Mouse (Mus musculus) myocyte (in vitro differentiated cells): ENCODE measurements around the gene Lcor. TPM values are rescaled to one million over a fixed set of nuclear protein-coding genes. Genes with fewer than 3 reads are reported as not detected.

Experiments
- H3K27me3 ChIP-seq: one replicate; pipeline ENCODE4 v1.6.1; 2011; ENCODE audit not compliant: control insufficient read depth, insufficient read depth, insufficient read length
- H3K36me3 ChIP-seq: one replicate; pipeline ENCODE4 v1.6.1; 2011; ENCODE audit not compliant: control insufficient read depth, insufficient read depth
- H3K4me2 ChIP-seq: one replicate; pipeline ENCODE4 v1.6.1; 2011; ENCODE audit warnings: low read depth, control low read depth
- H3K4me3 ChIP-seq: one replicate; pipeline ENCODE4 v1.5.1; 2011; ENCODE audit warnings: mild to moderate bottlenecking, control low read depth, moderate library complexity
- H3K79me2 ChIP-seq: one replicate; pipeline ENCODE4 v1.6.1; 2011; ENCODE audit not compliant: control insufficient read depth, insufficient read depth
- H3ac ChIP-seq: one replicate; pipeline ENCODE4 v1.6.1; 2011; ENCODE audit not compliant: control insufficient read depth, insufficient read length
- CEBPB ChIP-seq: IDR thresholded peaks from 2 replicates; pipeline ENCODE4 v1.6.1; 2011; ENCODE audit warnings: mild to moderate bottlenecking, moderate library complexity; ENCODE audit not compliant: poor library complexity, insufficient read depth, severe bottlenecking
- E2F4 ChIP-seq: IDR thresholded peaks from one replicate; pipeline ENCODE4 v1.6.1; 2011; ENCODE audit warnings: mild to moderate bottlenecking, control low read depth, moderate library complexity; ENCODE audit not compliant: insufficient read depth
- MAX ChIP-seq: IDR thresholded peaks from one replicate; pipeline ENCODE4 v1.6.1; 2011; ENCODE audit warnings: low read depth, mild to moderate bottlenecking, control low read depth
- MYOD1 ChIP-seq, 3 experiments: IDR thresholded peaks; one replicate each; pipeline ENCODE4 v1.6.1; 2011; ENCODE audit warnings: control low read depth in 2 of 3, low read depth in 2 of 3, mild to moderate bottlenecking in 2 of 3, moderate library complexity in 1 of 3; ENCODE audit not compliant: insufficient read length in 2 of 3, control insufficient read depth in 1 of 3
- MYOG ChIP-seq, 3 experiments: IDR thresholded peaks; one replicate each; pipeline ENCODE4 v1.6.1; 2011; ENCODE audit warnings: control low read depth in 2 of 3, low read depth in 2 of 3, mild to moderate bottlenecking in 2 of 3; ENCODE audit not compliant: insufficient read length in 2 of 3, control insufficient read depth in 1 of 3, insufficient read depth in 1 of 3
- POLR2A ChIP-seq: IDR thresholded peaks from one replicate; pipeline ENCODE4 v1.6.1; 2011; ENCODE audit warnings: low read depth, mild to moderate bottlenecking, control low read depth, moderate library complexity; ENCODE audit not compliant: insufficient read length
- POLR2AphosphoS2 ChIP-seq: IDR thresholded peaks from one replicate; pipeline ENCODE4 v1.6.1; 2011; ENCODE audit warnings: low read depth, control low read depth; ENCODE audit not compliant: insufficient read length
- REST ChIP-seq: IDR thresholded peaks from one replicate; pipeline ENCODE4 v1.6.1; 2011; ENCODE audit warnings: mild to moderate bottlenecking, control low read depth, moderate library complexity; ENCODE audit not compliant: insufficient read depth, insufficient read length
- SRF ChIP-seq: IDR thresholded peaks from one replicate; pipeline ENCODE4 v1.6.1; 2011; ENCODE audit warnings: low read depth; ENCODE audit not compliant: control insufficient read depth, insufficient read length
- TCF12 ChIP-seq: IDR thresholded peaks from one replicate; pipeline ENCODE4 v1.6.1; 2011; ENCODE audit warnings: mild to moderate bottlenecking, control low read depth; ENCODE audit not compliant: poor library complexity, insufficient read depth, severe bottlenecking
- TCF3 ChIP-seq: IDR thresholded peaks from one replicate; pipeline ENCODE4 v1.6.1; 2011; ENCODE audit warnings: low read depth, control low read depth; ENCODE audit not compliant: insufficient read length
- USF1 ChIP-seq: IDR thresholded peaks from one replicate; pipeline ENCODE4 v1.6.1; 2011; ENCODE audit warnings: low read depth, mild to moderate bottlenecking, control low read depth, moderate library complexity
- polyA plus RNA-seq: library from polyadenylated mRNA; unstranded; fragments of >200 nt; fragmentation: generic; extraction: Trizol; gene quantifications from one replicate; pipeline ENCODE4 v1.2.1, GENCODE M21; 2012; ENCODE audit warnings: missing spikeins

Lcor gene
- polyA plus RNA-seq, 1 experiment: 1.1 TPM

DNA sequence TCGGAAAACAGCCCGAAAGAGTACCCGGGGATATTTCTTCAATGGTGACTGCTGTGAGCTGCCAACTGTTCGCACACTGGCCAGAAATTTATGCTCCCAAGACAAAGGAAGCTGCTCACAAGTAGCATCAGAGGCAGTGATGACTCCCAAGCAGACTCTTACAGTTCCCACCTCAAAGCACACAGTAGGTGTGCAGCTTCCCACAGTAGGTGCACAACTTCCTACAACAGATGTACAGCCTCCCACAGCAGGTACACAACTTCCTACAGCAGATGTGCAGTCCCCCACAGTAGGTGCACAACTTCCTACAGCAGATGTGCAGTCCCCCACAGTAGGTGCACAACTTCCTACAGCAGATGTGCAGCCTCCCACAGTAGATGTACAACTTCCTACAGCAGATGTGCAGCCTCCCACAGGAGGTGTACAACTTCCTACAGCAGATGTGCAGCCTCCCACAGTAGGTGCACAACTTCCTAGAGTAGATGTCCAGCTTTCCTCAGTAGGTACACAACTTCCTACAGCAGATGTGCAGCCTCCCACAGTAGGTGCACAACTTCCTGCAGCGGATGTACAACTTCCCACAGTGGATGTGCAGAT, 100.6 kb downstream of the Lcor start:
- no peaks in the 10 kb centered on the region for H3K27me3 ChIP-seq
- H3K79me2 ChIP-seq: no peaks in the 10 kb centered on the region
- TF ChIP-seq POLR2A (no peak), MYOG (IDR thresholded peaks at IDR 0.05; ENCODE audit: control insufficient read depth in 1 of 3, insufficient read depth in 1 of 3, insufficient read length in 2 of 3, low read depth in 2 of 3) (no peak), USF1 (no peak), E2F4 (no peak), MYOD1 (IDR thresholded peaks at IDR 0.05; ENCODE audit: control insufficient read depth in 1 of 3, insufficient read length in 2 of 3, low read depth in 2 of 3) (no peak)
- H3K4me2 ChIP-seq: no peak overlapping the region
- H3ac ChIP-seq: no peak overlapping the region
- no peak overlapping the region for H3K4me3 ChIP-seq
- H3K36me3 ChIP-seq: peaks cover 15% of the 10 kb centered on the region

GRCm38 (mm10) chr19:41586752-41587151, 104.3 kb downstream of the Lcor start:
- no peaks in the 10 kb centered on the region for H3K79me2 ChIP-seq
- H3K27me3 ChIP-seq: no peaks in the 10 kb centered on the region
- no peak overlapping the region for H3ac ChIP-seq
- no peak for TF ChIP-seq USF1
- peak in 2 of 3 experiments; percentile 57 to 71 for TF ChIP-seq MYOG (IDR thresholded peaks at IDR 0.05; ENCODE audit: control insufficient read depth in 1 of 3, insufficient read depth in 1 of 3, insufficient read length in 2 of 3, low read depth in 2 of 3)
- no peak for TF ChIP-seq REST
- peak; percentile 10 for TF ChIP-seq TCF3
- peak in 1 of 3 experiments; percentile 80 for TF ChIP-seq MYOD1 (IDR thresholded peaks at IDR 0.05; ENCODE audit: control insufficient read depth in 1 of 3, insufficient read length in 2 of 3, low read depth in 2 of 3)
- no peak for TF ChIP-seq TCF12
- peaks cover 15% of the 10 kb centered on the region for H3K36me3 ChIP-seq
- H3K4me2 ChIP-seq: no peak overlapping the region
- no peak overlapping the region for H3K4me3 ChIP-seq

DNA sequence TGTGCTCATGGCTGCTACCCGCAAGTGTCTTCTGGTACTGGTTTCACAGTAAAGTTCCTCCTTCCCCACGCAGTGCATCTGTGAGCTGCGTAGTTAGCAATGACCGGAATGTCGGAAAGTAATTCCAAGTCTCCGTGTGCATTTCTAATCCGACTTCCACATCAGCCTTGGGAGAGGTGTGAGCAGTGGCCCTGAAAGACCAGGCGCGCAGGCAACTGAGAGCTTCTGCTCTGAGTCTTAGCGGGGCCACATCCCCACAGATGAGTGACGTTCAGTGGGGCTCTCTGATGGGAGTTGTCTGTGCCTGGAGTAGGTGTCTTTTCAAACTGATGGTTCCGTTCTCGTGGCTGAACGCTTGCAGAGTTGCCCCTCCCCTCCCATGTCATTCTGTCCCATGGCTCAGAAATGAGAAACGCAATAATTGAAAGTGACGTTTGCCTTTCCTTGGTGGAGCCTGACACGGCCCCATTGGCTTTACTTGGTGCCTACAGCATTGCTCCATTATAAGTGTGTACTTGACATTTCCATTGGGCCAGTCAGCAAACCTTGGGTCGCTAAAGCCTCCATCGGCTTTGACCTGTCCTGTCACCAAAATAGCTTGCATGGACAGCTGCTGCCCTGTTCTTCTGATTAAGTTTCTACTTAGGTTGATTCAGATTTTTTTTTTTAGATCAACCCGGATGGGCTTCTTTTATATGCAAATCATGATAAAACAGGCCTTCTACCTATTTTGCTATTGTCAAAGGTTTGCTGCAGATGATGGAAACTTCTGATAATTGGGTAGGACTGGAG, 105.2 kb downstream of the Lcor start:
- Histone ChIP-seq H3K27me3 (no peaks in the 10 kb centered on the region), H3K4me2 (no peak overlapping the region), H3ac (no peak overlapping the region), H3K79me2 (no peaks in the 10 kb centered on the region), H3K4me3 (no peak overlapping the region), H3K36me3 (peaks cover 10% of the 10 kb centered on the region)
- TF ChIP-seq TCF12: no peak
- TF ChIP-seq USF1: no peak
- no peak for TF ChIP-seq SRF
- TF ChIP-seq MYOG (IDR thresholded peaks at IDR 0.05; ENCODE audit: control insufficient read depth in 1 of 3, insufficient read depth in 1 of 3, insufficient read length in 2 of 3, low read depth in 2 of 3): peak in 2 of 3 experiments; percentile 20 to 51
- no peak for TF ChIP-seq TCF3
- TF ChIP-seq POLR2AphosphoS2: no peak
- TF ChIP-seq MYOD1 (IDR thresholded peaks at IDR 0.05; ENCODE audit: control insufficient read depth in 1 of 3, insufficient read length in 2 of 3, low read depth in 2 of 3): peak in 1 of 3 experiments; percentile 62

- H3K27me3 ChIP-seq: no peaks in the 10 kb centered on the region
- TF ChIP-seq SRF (no peak), REST (no peak), USF1 (no peak), CEBPB (no peak), MYOG (IDR thresholded peaks at IDR 0.05; ENCODE audit: control insufficient read depth in 1 of 3, insufficient read depth in 1 of 3, insufficient read length in 2 of 3, low read depth in 2 of 3) (no peak), MAX (no peak), E2F4 (no peak), TCF3 (no peak), POLR2AphosphoS2 (no peak), TCF12 (no peak), POLR2A (no peak), MYOD1 (IDR thresholded peaks at IDR 0.05; ENCODE audit: control insufficient read depth in 1 of 3, insufficient read length in 2 of 3, low read depth in 2 of 3) (no peak)
- peaks cover 4% of the 10 kb centered on the region for H3K36me3 ChIP-seq
- H3K79me2 ChIP-seq: no peaks in the 10 kb centered on the region
- no peak overlapping the region for H3K4me3 ChIP-seq
- no peak overlapping the region for H3ac ChIP-seq
- H3K4me2 ChIP-seq: no peak overlapping the region
Observed at GRCm38 (mm10) chr19:41589026-41589425, 106.6 kb downstream of the Lcor start.

- TF ChIP-seq POLR2AphosphoS2 (no peak), POLR2A (no peak), TCF3 (no peak), MAX (no peak), MYOG (IDR thresholded peaks at IDR 0.05; ENCODE audit: control insufficient read depth in 1 of 3, insufficient read depth in 1 of 3, insufficient read length in 2 of 3, low read depth in 2 of 3) (no peak), SRF (no peak), USF1 (no peak), REST (no peak), E2F4 (no peak), CEBPB (no peak), TCF12 (no peak), MYOD1 (IDR thresholded peaks at IDR 0.05; ENCODE audit: control insufficient read depth in 1 of 3, insufficient read length in 2 of 3, low read depth in 2 of 3) (no peak)
- H3K79me2 ChIP-seq: no peaks in the 10 kb centered on the region
- no peak overlapping the region for H3K4me2 ChIP-seq
- no peak overlapping the region for H3K4me3 ChIP-seq
- H3K36me3 ChIP-seq: peaks cover 3% of the 10 kb centered on the region
- no peaks in the 10 kb centered on the region for H3K27me3 ChIP-seq
- no peak overlapping the region for H3ac ChIP-seq
Observed at GRCm38 (mm10) chr19:41589681-41590080, 107.2 kb downstream of the Lcor start.
